Mouse (Mus musculus) liver, embryonic 16.5 days (tissue): ENCODE data around the gene Mcm2. TPM values are rescaled to one million over a fixed set of nuclear protein-coding genes. Genes with fewer than 3 reads are reported as not detected.

Experiments
- ATAC-seq: fragments of 200-750 bp; cut with Nextera tagmentation; 2 replicates; pipeline ENCODE4 v1.8.0; 2017; ENCODE audit warnings: low read depth, mild to moderate bottlenecking, moderate number of reproducible peaks, moderate library complexity
- H3K27ac ChIP-seq: fragments of 300-500 bp; sonication (generic); 2 replicates; pipeline ENCODE4 v1.5.1; 2014; ENCODE audit warnings: mild to moderate bottlenecking, low read length
- H3K27me3 ChIP-seq: fragments of 300-500 bp; sonication (generic); 2 replicates; pipeline ENCODE4 v1.6.1; 2014; ENCODE audit warnings: low read depth, low read length, mixed read lengths; ENCODE audit not compliant: control insufficient read depth, insufficient read depth
- H3K36me3 ChIP-seq: fragments of 300-500 bp; sonication (generic); 2 replicates; pipeline ENCODE4 v1.6.1; 2014; ENCODE audit warnings: mild to moderate bottlenecking; ENCODE audit not compliant: control insufficient read depth, insufficient read depth
- H3K4me1 ChIP-seq: fragments of 300-500 bp; sonication (generic); 2 replicates; pipeline ENCODE4 v1.6.1; 2014; ENCODE audit warnings: low read depth, low read length, mixed read lengths; ENCODE audit not compliant: control insufficient read depth
- H3K4me2 ChIP-seq: fragments of 300-500 bp; sonication (generic); 2 replicates; pipeline ENCODE4 v1.6.1; 2014; ENCODE audit warnings: low read depth, low read length, mixed read lengths
- H3K4me3 ChIP-seq: fragments of 300-500 bp; sonication (generic); 2 replicates; pipeline ENCODE4 v1.5.1; 2014; ENCODE audit warnings: low read depth, mild to moderate bottlenecking, low read length
- H3K9ac ChIP-seq: fragments of 300-500 bp; sonication (generic); 2 replicates; pipeline ENCODE4 v1.6.1; 2014; ENCODE audit warnings: low read depth, low read length
- H3K9me3 ChIP-seq: fragments of 300-500 bp; sonication (generic); replicated peaks from 2 replicates; pipeline ENCODE4 v1.6.1; 2016; ENCODE audit warnings: low read length; ENCODE audit not compliant: control insufficient read depth
- WGBS: fragments of 180-500 bp; shearing (Covaris S2); extraction: QIAGEN DNeasy Blood & Tissue Kit; methylation state at CpG from one replicate; pipeline ENCODE4 v1.1.7; 2014; ENCODE audit not compliant: insufficient replicate concordance; 5-methylcytosine and 5-hydroxymethylcytosine counted together
- polyA plus RNA-seq: library from polyadenylated mRNA; unstranded; fragments of >200 nt; fragmentation: Nextera tagmentation; extraction: Ambion mirVana; gene quantifications from 2 replicates; pipeline ENCODE4 v1.2.1, GENCODE M21; 2015

Mcm2 gene
- polyA plus RNA-seq, 1 experiment from 2014 or later, result 128 TPM

- Histone ChIP-seq H3K4me2 (peak within 1 kb of the TSS; percentile 99), H3K9me3 (no peaks in the 10 kb centered on the region), H3K27ac (peak within 1 kb of the TSS; percentile 98), H3K4me1 (peaks cover 25% of the 10 kb centered on the region), H3K36me3 (peaks cover 27% of the 10 kb centered on the region), H3K9ac (peak within 1 kb of the TSS; percentile 89), H3K27me3 (no peaks in the 10 kb centered on the region), H3K4me3 (peak within 1 kb of the TSS; percentile 77)
- ATAC-seq, result peak; percentile 90
- under 1% methylated on average over 72 of the region's 72 CpGs for WGBS
These were observed 56.5 kb downstream of the Mcm2 start, which contains the start of gene Abtb1 for GRCm38 (mm10) chr6:88841781-88842689. Abtb1 (minus strand) TSS chr6:88841984.

DNA sequence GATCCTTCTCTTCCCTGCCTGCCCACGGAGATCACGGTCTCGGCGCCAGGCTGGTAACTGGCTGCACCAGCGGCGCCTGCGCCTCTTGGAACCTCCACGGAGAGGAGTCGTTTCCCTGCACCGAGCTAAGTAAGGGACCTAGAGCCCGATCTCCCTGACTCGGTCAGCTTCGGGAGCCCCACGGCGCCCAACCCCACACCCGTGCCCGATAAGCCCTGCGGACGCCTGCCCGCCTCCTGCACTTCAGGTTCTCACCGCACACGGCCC, 57.1 kb downstream of the Mcm2 start:
- peak overlapping the region; percentile 89 for H3K9ac ChIP-seq
- peak; percentile 12 for ATAC-seq
- H3K27me3 ChIP-seq, result no peaks in the 10 kb centered on the region
- peaks cover 27% of the 10 kb centered on the region for H3K4me1 ChIP-seq
- no peaks in the 10 kb centered on the region for H3K9me3 ChIP-seq
- H3K4me3 ChIP-seq, result peak overlapping the region; percentile 77
- WGBS, result under 1% methylated on average over 22 of the region's 22 CpGs
- peak overlapping the region; percentile 99 for H3K4me2 ChIP-seq
- peak overlapping the region; percentile 98 for H3K27ac ChIP-seq
- peaks cover 32% of the 10 kb centered on the region for H3K36me3 ChIP-seq

- Histone ChIP-seq H3K4me3 (peak overlapping the region; percentile 77), H3K27ac (peak overlapping the region; percentile 98), H3K4me2 (peak overlapping the region; percentile 99), H3K27me3 (no peaks in the 10 kb centered on the region), H3K9me3 (no peaks in the 10 kb centered on the region), H3K4me1 (peaks cover 31% of the 10 kb centered on the region), H3K36me3 (peaks cover 37% of the 10 kb centered on the region), H3K9ac (peak overlapping the region; percentile 89)
- 49% methylated on average over 9 of the region's 9 CpGs for WGBS
- ATAC-seq, result no peak
These were observed 57.6 kb downstream of the Mcm2 start for GRCm38 (mm10) chr6:88840791-88841513.

DNA sequence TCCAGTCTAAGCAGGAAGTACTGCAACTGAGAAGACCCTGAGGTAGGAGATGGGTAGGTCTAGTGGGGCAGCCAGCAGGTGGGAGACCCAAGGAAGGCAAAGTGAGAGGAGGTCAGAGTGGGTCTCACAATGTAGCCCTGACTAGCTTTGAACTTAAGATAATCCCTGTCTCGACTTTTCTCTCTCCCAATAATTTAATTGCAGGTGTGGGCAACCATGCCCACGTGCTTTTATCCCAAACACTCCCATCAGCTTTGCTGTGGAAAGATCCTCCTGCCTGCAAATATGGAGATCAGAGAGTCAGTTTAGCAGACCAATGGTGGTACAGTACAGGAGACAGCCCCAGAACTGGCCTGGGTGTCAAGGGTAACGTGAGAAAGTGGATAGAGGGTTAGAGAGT, 58.4 kb downstream of the Mcm2 start:
- Histone ChIP-seq H3K9ac (peak overlapping the region; percentile 89), H3K27ac (no peak overlapping the region; the same call in 1 of the 2 replicates), H3K4me1 (peaks cover 39% of the 10 kb centered on the region), H3K4me2 (peak overlapping the region; percentile 99), H3K36me3 (peaks cover 39% of the 10 kb centered on the region), H3K9me3 (no peaks in the 10 kb centered on the region), H3K4me3 (peak overlapping the region; percentile 77), H3K27me3 (no peaks in the 10 kb centered on the region)
- 73% methylated on average over 3 of the region's 3 CpGs for WGBS
- no peak for ATAC-seq

DNA sequence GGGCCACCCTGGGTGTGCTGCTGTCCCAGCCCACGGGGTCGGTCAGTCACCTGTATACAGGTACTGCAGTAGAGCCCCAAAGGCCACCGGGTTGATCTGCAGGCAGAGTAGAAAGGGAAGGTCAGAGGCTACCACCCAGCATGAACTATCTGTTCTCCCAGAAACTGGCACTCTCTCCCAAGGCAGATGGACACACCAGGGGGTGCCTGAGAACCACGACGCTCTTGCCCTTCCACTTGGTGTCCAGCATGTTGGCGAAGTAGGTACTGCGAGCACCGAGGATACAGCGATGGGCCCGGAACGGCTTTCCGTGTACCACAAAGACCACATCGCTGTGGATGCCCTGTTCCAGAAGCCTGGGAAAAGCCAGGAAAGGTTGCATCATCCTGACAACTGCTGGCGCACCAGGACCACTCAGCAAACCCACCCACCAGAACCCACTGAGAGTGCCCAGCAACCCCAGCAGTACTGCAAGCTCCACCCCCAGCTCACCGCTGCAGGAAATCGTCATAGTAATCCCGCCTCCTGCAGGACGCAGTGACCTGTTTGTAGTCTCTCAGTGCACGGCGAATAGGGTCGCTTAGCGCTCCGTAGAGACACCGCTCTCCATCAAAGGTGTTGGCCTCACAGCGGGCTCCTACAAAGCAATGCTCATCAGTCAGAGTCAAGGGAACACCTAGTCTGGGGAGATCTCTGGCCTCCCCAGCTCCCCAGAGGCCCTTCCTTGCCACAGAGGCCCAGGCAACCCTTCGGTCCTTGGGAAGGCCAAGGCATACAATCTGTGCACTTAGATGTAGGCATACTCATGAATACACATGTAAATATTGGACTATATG, 59.2 kb downstream of the Mcm2 start:
- H3K9ac ChIP-seq, result no peak overlapping the region
- peaks cover 39% of the 10 kb centered on the region for H3K36me3 ChIP-seq
- peaks cover 47% of the 10 kb centered on the region for H3K4me1 ChIP-seq
- ATAC-seq, result no peak
- 87% methylated on average over 26 of the region's 26 CpGs for WGBS
- H3K27me3 ChIP-seq, result no peaks in the 10 kb centered on the region
- no peaks in the 10 kb centered on the region for H3K9me3 ChIP-seq
- 0 out of 2 replicates have a peak overlapping the region, but pooled peaks have one; percentile 99 for H3K4me2 ChIP-seq
- H3K27ac ChIP-seq, result no peak overlapping the region; the same call in 1 of the 2 replicates
- H3K4me3 ChIP-seq, result no peak overlapping the region

- no peak for ATAC-seq
- H3K4me2 ChIP-seq, result no peak overlapping the region
- H3K9me3 ChIP-seq, result no peaks in the 10 kb centered on the region
- H3K4me1 ChIP-seq, result peaks cover 54% of the 10 kb centered on the region
- WGBS, result 84% methylated on average over 10 of the region's 10 CpGs
- no peak overlapping the region for H3K27ac ChIP-seq
- no peaks in the 10 kb centered on the region for H3K27me3 ChIP-seq
- H3K9ac ChIP-seq, result no peak overlapping the region
- H3K4me3 ChIP-seq, result no peak overlapping the region
- H3K36me3 ChIP-seq, result peaks cover 39% of the 10 kb centered on the region
These were observed 60.0 kb downstream of the Mcm2 start for GRCm38 (mm10) chr6:88838613-88839012.

DNA sequence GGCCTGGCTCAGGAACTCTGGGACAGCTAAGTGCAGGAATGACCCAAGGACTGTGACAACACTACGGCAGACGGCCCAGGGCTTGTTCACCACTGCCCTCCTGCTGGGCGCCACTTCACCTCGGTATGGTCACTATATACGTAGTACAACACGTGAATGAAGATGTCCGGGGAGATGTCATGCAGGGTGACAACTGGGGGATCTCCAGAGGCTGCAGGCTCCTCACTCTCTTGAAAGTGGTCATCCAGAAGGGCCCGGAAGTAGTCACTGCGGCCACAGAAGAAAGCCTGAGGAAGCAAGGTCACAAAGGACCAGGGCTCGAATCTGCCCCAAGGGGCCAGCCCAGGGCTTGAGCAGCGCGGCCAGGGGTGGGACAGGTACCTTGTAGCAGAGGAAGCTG, 60.6 kb downstream of the Mcm2 start:
- no peaks in the 10 kb centered on the region for H3K27me3 ChIP-seq
- H3K9ac ChIP-seq, result no peak overlapping the region
- 86% methylated on average over 12 of the region's 12 CpGs for WGBS
- no peaks in the 10 kb centered on the region for H3K9me3 ChIP-seq
- H3K27ac ChIP-seq, result no peak overlapping the region
- peaks cover 55% of the 10 kb centered on the region for H3K4me1 ChIP-seq
- peaks cover 39% of the 10 kb centered on the region for H3K36me3 ChIP-seq
- no peak overlapping the region for H3K4me3 ChIP-seq
- no peak for ATAC-seq
- H3K4me2 ChIP-seq, result no peak overlapping the region

DNA sequence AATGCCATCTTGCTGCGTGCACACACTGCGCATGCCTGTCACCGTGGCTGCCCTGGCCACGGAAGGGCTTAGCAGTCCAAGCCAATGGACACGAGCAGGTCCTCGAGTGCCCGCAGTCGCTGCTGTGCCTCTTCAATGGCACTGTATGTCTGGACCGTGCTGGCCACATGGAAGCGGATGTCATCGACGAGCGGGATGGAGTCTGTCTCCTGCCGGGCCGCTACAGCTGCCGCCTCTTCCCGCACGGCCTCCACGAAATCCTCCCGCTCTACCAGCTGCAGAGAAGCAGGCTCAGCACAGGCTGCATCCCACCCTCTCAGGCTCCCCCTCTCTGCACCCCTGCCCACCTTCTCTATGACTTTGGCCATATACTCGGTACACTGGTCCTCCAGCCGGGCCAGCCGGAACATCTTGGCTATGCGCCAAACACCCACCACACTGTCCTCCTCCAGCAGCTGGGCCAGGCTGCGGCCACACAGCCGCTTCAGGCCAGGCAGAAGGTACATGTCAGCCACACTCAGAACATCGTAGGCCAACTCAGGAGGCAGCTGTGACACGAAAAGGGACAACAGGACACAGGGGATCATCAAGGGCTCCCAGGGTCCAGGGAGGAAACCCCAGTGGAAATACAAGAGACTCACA, 62.3 kb downstream of the Mcm2 start:
- Histone ChIP-seq H3K4me2 (peak overlapping the region; percentile 59; the same call in 1 of the 2 replicates), H3K36me3 (peaks cover 39% of the 10 kb centered on the region), H3K9me3 (no peaks in the 10 kb centered on the region), H3K4me3 (no peak overlapping the region), H3K4me1 (peaks cover 62% of the 10 kb centered on the region), H3K27ac (peak overlapping the region; percentile 94), H3K27me3 (no peaks in the 10 kb centered on the region), H3K9ac (no peak overlapping the region; the same call in 1 of the 2 replicates)
- ATAC-seq, result no peak
- WGBS, result 89% methylated on average over 28 of the region's 28 CpGs
